Mouse (Mus musculus) liver, adult 2 months (tissue): ENCODE results near the gene Ttc7. TPM values are rescaled to one million over a fixed set of nuclear protein-coding genes. Genes with fewer than 3 reads are reported as not detected.

Source experiments
- DNase-seq: peaks from one replicate; pipeline ENCODE4 v3.0.0-alpha.2; 2011; ENCODE audit warnings: low read depth, low spot score; ENCODE audit errors: extremely low read depth
- H3K27ac ChIP-seq: fragments of 200-500 bp; replicated peaks from 2 replicates; pipeline ENCODE4 v1.5.1; 2012; ENCODE audit warnings: low read depth, mild to moderate bottlenecking, control low read depth, inconsistent platforms, low read length; ENCODE audit not compliant: insufficient read depth
- H3K27me3 ChIP-seq: fragments of 200-500 bp; 2 replicates; pipeline ENCODE4 v1.6.1; 2012; ENCODE audit warnings: mild to moderate bottlenecking, moderate library complexity, low read length, inconsistent platforms; ENCODE audit not compliant: control insufficient read depth, insufficient read depth
- H3K36me3 ChIP-seq: fragments of 200-500 bp; 2 replicates; pipeline ENCODE4 v1.6.1; 2012; ENCODE audit warnings: low read length, inconsistent platforms; ENCODE audit not compliant: control insufficient read depth, insufficient read depth
- H3K4me1 ChIP-seq: fragments of 200-500 bp; 2 replicates; pipeline ENCODE4 v1.6.1; 2011; ENCODE audit warnings: low read length; ENCODE audit not compliant: control insufficient read depth, insufficient read depth
- H3K4me3 ChIP-seq: fragments of 200-500 bp; 2 replicates; pipeline ENCODE4 v1.5.1; 2011; ENCODE audit warnings: low read depth, mild to moderate bottlenecking, control low read depth, low read length, moderate library complexity; ENCODE audit not compliant: insufficient read depth
- H3K79me2 ChIP-seq: fragments of 200-500 bp; 2 replicates; pipeline ENCODE4 v1.6.1; 2012; ENCODE audit warnings: inconsistent platforms, mild to moderate bottlenecking, low read length, moderate library complexity; ENCODE audit not compliant: control insufficient read depth, insufficient read depth
- H3K9ac ChIP-seq: fragments of 200-500 bp; 2 replicates; pipeline ENCODE4 v1.6.1; 2012; ENCODE audit warnings: low read depth, mild to moderate bottlenecking, control low read depth, inconsistent platforms, low read length
- CTCF ChIP-seq: fragments of 200-500 bp; IDR thresholded peaks from 2 replicates; pipeline ENCODE4 v1.5.1; 2011; ENCODE audit warnings: low read depth, low read length, control low read depth
- POLR2A ChIP-seq: fragments of 200-500 bp; IDR thresholded peaks from 2 replicates; pipeline ENCODE4 v1.6.1; 2011; ENCODE audit warnings: low read length, control low read depth; ENCODE audit not compliant: insufficient read depth; ENCODE audit errors: extremely low read depth
- WGBS: fragments of 180-500 bp; shearing (Covaris S2); methylation state at CpG from one replicate; pipeline ENCODE4 v1.1.7; 2018; 5-methylcytosine and 5-hydroxymethylcytosine counted together
- polyA plus RNA-seq: library from polyadenylated mRNA; depleted of rRNA; stranded (reverse); fragments of >200 nt; gene quantifications from 2 replicates; pipeline ENCODE4 v1.2.3, GENCODE M21; 2012; rRNA removed
- total RNA-seq: library from RNA; depleted of rRNA; stranded (reverse); fragments of >200 nt; gene quantifications from 2 replicates; pipeline ENCODE4 v1.2.3, GENCODE M21; 2014; rRNA removed

The Ttc7 gene
- total and polyA plus RNA-seq, 2 experiments: 19.0 to 36.5 TPM

DNA sequence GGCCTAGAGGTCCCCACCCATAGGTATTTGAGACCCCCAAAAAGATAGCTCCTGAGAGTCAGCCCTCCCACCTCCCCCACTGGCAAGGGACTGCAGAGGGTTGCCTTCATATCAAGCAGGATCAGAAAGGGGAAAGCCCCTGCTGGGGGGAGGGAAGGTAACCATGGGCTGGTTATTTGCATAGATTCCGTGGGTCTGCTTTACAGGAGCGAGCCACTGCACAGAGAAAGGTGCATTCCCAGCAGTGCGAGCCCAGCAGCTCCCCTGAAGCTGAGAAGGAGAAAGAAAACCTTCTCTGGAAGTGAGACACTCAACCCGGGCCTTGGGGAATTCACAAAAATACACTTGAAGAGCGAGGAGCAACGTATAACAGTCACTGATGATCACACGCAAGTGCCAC is 135.4 kb downstream of the Ttc7 start:
- Histone ChIP-seq H3K27ac (no peak overlapping the region), H3K9ac (no peak overlapping the region), H3K4me1 (no peaks in the 10 kb centered on the region), H3K4me3 (no peak overlapping the region), H3K36me3 (no peaks in the 10 kb centered on the region), H3K27me3 (no peaks in the 10 kb centered on the region), H3K79me2 (no peaks in the 10 kb centered on the region)
- 76% methylated on average over 7 of the region's 7 CpGs for WGBS
- TF ChIP-seq POLR2A: no peak
- TF ChIP-seq CTCF: no peak
- no peak for DNase-seq

DNA sequence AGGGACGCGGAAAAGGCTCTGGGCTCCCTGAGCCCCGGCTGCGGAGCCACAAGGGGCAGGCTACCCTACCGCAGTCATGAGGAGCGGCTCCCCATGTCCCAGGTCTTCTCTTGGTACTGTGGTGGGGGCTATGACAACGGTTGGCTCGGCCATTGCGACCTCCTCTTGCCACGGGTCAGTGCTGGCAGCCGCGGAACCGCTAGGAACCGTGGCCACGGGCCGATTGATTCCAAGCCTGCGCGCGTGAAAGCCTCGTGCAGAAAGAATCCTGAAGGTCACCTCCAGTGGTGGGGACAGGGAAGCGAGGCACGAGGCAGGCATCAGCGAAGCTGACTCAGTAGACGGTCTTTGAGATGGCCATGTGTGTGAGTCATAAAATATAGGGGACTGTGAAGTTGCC is 144.8 kb downstream of the Ttc7 start, which contains the start of gene Stpg4:
Gene Stpg4 (minus strand): TSS at position 231 of the 400 bp plus-strand sequence.
- no peak for DNase-seq
- no peak within 1 kb of the TSS for H3K9ac ChIP-seq
- H3K4me1 ChIP-seq: no peaks in the 10 kb centered on the region
- no peaks in the 10 kb centered on the region for H3K79me2 ChIP-seq
- no peak within 1 kb of the TSS for H3K4me3 ChIP-seq
- WGBS: 67% methylated on average over 24 of the region's 24 CpGs
- H3K36me3 ChIP-seq: peaks cover 9% of the 10 kb centered on the region
- no peak within 1 kb of the TSS for H3K27ac ChIP-seq
- H3K27me3 ChIP-seq: no peaks in the 10 kb centered on the region
- no peak for TF ChIP-seq POLR2A
- TF ChIP-seq CTCF: no peak

DNA sequence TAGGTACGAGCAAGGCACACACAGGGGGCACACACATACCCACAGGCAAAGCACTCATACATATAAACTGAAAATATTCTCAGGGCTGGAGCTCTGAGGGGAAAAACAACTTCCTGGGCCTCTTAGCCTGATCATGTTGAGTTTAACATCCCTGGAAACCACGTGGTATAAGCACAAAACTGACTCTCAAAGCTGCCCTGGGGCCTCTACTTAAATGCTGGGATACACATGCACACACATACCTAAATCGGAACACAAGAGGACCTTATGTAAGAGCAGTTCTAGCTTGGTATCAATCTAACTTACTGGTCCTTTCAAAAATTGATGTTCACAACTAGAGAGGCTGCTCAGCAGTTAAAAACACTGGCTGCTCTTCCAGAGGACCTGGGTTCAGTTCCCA is 146.7 kb downstream of the Ttc7 start:
- DNase-seq: no peak
- Histone ChIP-seq H3K4me3 (no peak overlapping the region), H3K36me3 (peaks cover 16% of the 10 kb centered on the region), H3K9ac (no peak overlapping the region), H3K4me1 (no peaks in the 10 kb centered on the region), H3K27ac (no peak overlapping the region), H3K79me2 (no peaks in the 10 kb centered on the region), H3K27me3 (no peaks in the 10 kb centered on the region)
- TF ChIP-seq POLR2A (no peak), CTCF (no peak)
- WGBS: 88% methylated on average over 3 of the region's 3 CpGs

Other genes with a start within 250 kb of the Ttc7 start
- gene Socs5, start 175.2 kb upstream of the Ttc7 start, total RNA-seq: 4.8 and 5.2 TPM in 2 replicates
- gene Socs5, start 175.2 kb upstream of the Ttc7 start, polyA plus RNA-seq: 2.4 and 2.9 TPM in 2 replicates
- 223 and 231 TPM in 2 replicates for gene Mcfd2, start 17.0 kb upstream of the Ttc7 start, total RNA-seq
- 263 and 314 TPM in 2 replicates for gene Mcfd2, start 17.0 kb upstream of the Ttc7 start, polyA plus RNA-seq
- not detected in 2 replicates for gene Stpg4, start 144.9 kb downstream of the Ttc7 start, total RNA-seq
- not detected in 2 replicates for gene Stpg4, start 144.9 kb downstream of the Ttc7 start, polyA plus RNA-seq
- gene Calm2, start 164.0 kb downstream of the Ttc7 start, total RNA-seq: 181 and 257 TPM in 2 replicates
- gene Calm2, start 164.0 kb downstream of the Ttc7 start, polyA plus RNA-seq: 19.7 and 20.9 TPM in 2 replicates